Mouse (Mus musculus) layer of hippocampus, adult 9-11 months (tissue): ENCODE results near the gene Mrgprb4.

Experiments
- DNase-seq: peaks from one replicate; pipeline ENCODE4 v3.0.0; 2022

Gene Mrgprb4

DNA sequence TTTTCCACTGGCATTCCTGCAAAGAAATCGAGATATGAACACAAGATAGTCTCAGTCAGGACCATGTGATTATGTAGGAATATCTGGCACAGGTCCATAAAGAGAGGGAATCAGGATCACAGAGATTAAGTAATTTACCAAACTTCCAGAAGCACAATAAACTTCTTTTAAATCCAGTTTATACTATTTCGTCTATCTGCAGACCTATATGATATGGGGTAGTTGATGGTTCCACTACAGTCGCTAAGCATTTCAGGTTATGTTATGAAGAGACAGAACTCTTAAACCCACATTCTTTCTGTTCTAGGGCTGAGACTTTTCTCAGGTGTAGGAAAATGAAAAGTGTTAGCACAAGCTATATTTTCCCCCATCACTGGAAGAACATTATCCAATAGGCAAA, at the start of gene Mrgprb4:
TSS of gene Mrgprb4 (minus strand) at position 101 of the 400 bp plus-strand sequence.
- DNase-seq = no peak

DNA sequence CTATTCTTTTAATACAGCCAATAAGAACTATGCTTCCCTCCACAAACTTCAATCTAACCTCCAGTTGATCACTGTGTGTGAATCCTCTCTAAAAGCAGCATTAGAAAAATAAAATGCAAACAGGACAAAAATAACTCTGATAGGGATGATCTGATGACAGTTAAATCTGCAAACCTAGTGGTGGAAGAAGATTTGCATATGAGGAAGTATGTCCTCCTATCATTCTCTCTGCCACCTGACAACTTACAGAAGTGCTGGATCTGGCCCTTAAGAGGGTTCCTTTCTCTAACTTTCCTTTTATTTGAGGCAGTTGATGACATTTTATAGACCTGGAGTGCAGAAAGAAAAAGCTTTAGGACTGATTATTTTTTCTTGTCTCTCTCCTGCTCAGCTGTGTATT, 27.0 kb upstream of the Mrgprb4 start:
- DNase-seq = no peak

- DNase-seq = no peak
These were observed 26.0 kb upstream of the Mrgprb4 start for GRCm38 (mm10) chr7:48225065-48225464.

DNA sequence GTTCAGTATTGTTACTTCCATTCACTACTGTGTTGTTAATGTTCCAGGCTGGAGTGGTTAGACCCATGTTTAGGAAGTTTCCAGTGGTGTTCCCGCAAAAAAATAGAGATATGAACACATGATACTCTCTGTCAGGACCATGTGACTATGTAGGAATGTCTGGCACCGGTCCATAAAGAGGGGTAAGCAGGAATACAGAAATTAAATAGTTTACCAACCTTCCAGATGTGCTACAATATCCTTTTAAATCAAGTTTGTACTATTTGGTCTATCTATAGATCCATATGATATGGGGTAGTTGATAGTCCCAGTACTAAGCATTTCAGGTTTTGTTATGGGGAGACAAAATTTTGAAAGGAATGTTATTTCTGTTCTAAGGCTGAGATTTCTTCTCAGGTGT, 30.2 kb downstream of the Mrgprb4 start, which contains the start of gene Mrgprb5:
TSS of gene Mrgprb5 (minus strand) at position 101 of the 400 bp plus-strand sequence.
- DNase-seq = no peak

DNA sequence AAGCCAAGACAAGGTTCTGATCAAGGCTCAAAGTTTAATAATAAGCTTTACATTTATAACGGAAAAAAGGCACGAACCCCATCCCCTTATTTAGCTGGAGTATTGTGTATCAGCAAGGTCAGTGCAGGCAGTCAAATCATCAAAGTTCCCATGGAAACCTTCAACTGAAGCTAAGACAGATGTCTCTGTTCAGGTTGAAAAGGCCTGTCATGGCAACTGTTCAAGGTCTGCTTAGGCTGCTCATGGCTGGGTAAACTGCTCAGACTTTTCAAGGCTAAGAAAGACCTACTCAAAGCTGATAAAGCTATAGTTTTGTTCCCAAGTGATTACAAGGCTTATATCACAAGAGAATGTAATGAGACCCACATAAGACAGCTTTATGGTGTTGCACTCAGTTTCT, 31.6 kb downstream of the Mrgprb4 start:
- DNase-seq = no peak
